Mouse (Mus musculus): ENCODE measurements around the gene Gapdhs. TPM values are rescaled to one million over a fixed set of nuclear protein-coding genes. Genes with fewer than 3 reads are reported as not detected.
A peak's percentile ranks its signal among the peaks of the same experiment; 100 is the strongest.

Gene Gapdhs
- polyA plus RNA-seq, 2 experiments: not detected

DNA sequence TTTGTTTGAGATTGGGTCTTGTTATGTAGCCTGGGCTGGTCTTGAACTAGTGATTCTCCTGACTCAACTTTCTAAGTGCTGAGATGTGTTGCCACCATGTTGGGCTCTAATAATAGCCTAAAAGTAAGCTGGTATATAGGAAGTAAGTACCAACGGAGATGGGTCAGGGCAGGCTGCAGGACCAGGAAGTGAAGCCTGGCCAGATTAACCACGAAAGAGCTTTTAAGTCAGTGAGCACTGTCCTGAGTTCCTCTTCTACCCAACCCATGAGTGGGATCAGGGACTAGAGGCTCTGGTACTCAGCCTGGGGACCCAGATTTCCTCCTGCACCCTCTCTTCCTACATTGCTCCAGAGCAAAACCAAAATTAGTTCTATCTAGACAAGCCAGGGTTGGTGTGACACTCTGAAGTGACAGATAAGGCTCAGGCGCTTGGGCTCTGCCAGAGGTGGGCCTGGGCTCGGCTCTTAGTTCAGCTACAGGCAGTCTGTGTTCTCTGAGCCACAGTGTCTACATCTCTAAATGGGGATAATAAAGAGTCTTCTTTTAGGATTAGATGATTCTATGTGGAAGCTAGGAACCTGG, 18.4 kb upstream of the Gapdhs start:
- Histone ChIP-seq H3K4me1 (replicated peaks; ENCODE audit: control insufficient read depth in 2 of 2, insufficient read depth in 2 of 2, low read length in 1 of 2) (peaks cover 0 to 7% of the 10 kb centered on the region in 2 experiments; a peak in 1 of 4 replicates), H3K36me3 (replicated peaks; ENCODE audit: control insufficient read depth, insufficient read depth, low read depth) (no peaks in the 10 kb centered on the region), H3K4me2 (ENCODE audit: low read depth) (no peak overlapping the region), H3K4me3 (ENCODE audit: insufficient read depth in 1 of 2, low read depth in 2 of 2, low read length in 2 of 2) (no peak overlapping the region), H3K27me3 (ENCODE audit: control insufficient read depth, insufficient read depth, low read length) (no peaks in the 10 kb centered on the region), H3K9ac (replicated peaks) (no peak overlapping the region), H3K9me3 (ENCODE audit: control insufficient read depth, low read length) (no peaks in the 10 kb centered on the region), H3K27ac (no peak overlapping the region)
- no peak for TF ChIP-seq CTCF (IDR thresholded peaks at IDR 0.05; ENCODE audit: low read depth)
- no peak for TF ChIP-seq EP300 (IDR thresholded peaks at IDR 0.05; ENCODE audit: low read depth)
- WGBS (ENCODE audit: insufficient replicate concordance): 8% methylated on average over 4 of the region's 4 CpGs
- DNase-seq (ENCODE audit: low read depth in 3 of 3, low spot score in 3 of 3): peak in 1 of 3 experiments; percentile 6
- ATAC-seq (ENCODE audit: insufficient read depth): peak; percentile 37; the same call in 1 of the 2 replicates

DNA sequence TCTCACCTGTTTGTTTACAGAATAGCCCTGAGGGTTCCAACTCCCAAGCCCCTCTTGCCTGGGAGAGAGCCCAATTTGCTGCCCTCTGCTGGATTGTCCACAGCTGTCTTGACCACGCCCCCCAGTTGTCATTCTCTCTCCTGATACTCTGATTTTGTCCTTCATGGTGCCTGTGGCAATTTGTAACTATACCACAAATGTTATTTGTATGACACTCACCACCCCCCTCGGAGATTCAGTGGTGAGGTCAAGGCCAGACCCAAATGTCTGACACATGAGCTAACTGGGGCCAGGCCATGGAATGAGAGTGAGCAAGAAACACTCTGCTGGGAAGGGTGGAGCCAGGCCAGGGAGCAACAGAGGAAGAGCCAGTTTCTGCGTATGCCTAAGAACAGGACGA, 15.4 kb upstream of the Gapdhs start:
- no peak overlapping the region for H3K4me3 ChIP-seq (ENCODE audit: insufficient read depth in 1 of 2, low read depth in 2 of 2, low read length in 2 of 2)
- 20% methylated on average over 4 of the region's 4 CpGs for WGBS (ENCODE audit: insufficient replicate concordance)
- no peak overlapping the region for H3K9ac ChIP-seq (replicated peaks)

DNA sequence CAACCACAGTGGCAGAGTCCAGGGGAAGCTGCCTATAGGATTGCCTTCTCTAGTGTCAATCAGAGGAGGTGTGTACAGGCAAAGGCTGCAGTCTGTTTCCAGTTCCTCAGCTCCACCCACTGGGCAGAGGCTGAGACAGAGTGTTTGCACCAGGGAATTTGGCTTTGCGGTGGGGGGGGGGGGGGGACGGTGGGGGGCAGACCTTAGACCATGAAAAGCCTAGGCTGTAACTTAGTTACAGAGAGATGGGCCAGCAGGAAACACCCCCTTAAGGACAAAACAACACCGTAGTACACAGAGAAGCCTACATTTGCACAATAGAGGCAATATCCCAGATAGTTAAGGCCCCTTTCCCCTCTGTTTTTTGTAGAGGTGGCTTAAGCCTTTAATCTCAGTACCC, 13.5 kb upstream of the Gapdhs start:
- Histone ChIP-seq H3K4me1 (replicated peaks; ENCODE audit: control insufficient read depth in 2 of 2, insufficient read depth in 2 of 2, low read length in 1 of 2) (peaks cover 0 to 7% of the 10 kb centered on the region in 2 experiments; a peak in 1 of 4 replicates), H3K4me3 (ENCODE audit: insufficient read depth in 1 of 2, low read depth in 2 of 2, low read length in 2 of 2) (no peak overlapping the region), H3K9me3 (ENCODE audit: control insufficient read depth, low read length) (no peaks in the 10 kb centered on the region), H3K27me3 (ENCODE audit: control insufficient read depth, insufficient read depth, low read length) (no peaks in the 10 kb centered on the region), H3K9ac (replicated peaks) (no peak overlapping the region), H3K4me2 (ENCODE audit: low read depth) (no peak overlapping the region), H3K36me3 (replicated peaks; ENCODE audit: control insufficient read depth, insufficient read depth, low read depth) (no peaks in the 10 kb centered on the region), H3K27ac (no peak overlapping the region)
- no peak for ATAC-seq (ENCODE audit: insufficient read depth)
- no peak for DNase-seq (ENCODE audit: low read depth in 3 of 3, low spot score in 3 of 3)
- TF ChIP-seq EP300 (IDR thresholded peaks at IDR 0.05; ENCODE audit: low read depth) (no peak), CTCF (IDR thresholded peaks at IDR 0.05; ENCODE audit: low read depth) (no peak)
- WGBS (ENCODE audit: insufficient replicate concordance): 54% methylated on average over 3 of the region's 3 CpGs

More for the DNA sequence above, 15.4 kb upstream of the Gapdhs start:
- Histone ChIP-seq H3K27ac (no peak overlapping the region), H3K36me3 (replicated peaks; ENCODE audit: control insufficient read depth, insufficient read depth, low read depth) (no peaks in the 10 kb centered on the region), H3K4me1 (replicated peaks; ENCODE audit: control insufficient read depth in 2 of 2, insufficient read depth in 2 of 2, low read length in 1 of 2) (peaks cover 0 to 7% of the 10 kb centered on the region in 2 experiments; a peak in 1 of 4 replicates), H3K27me3 (ENCODE audit: control insufficient read depth, insufficient read depth, low read length) (no peaks in the 10 kb centered on the region), H3K9me3 (ENCODE audit: control insufficient read depth, low read length) (no peaks in the 10 kb centered on the region), H3K4me2 (ENCODE audit: low read depth) (no peak overlapping the region)
- ATAC-seq (ENCODE audit: insufficient read depth) (no peak), DNase-seq (ENCODE audit: low read depth in 3 of 3, low spot score in 3 of 3) (no peak)
- TF ChIP-seq EP300 (IDR thresholded peaks at IDR 0.05; ENCODE audit: low read depth) (no peak), CTCF (IDR thresholded peaks at IDR 0.05; ENCODE audit: low read depth) (peak; percentile 54)

DNA sequence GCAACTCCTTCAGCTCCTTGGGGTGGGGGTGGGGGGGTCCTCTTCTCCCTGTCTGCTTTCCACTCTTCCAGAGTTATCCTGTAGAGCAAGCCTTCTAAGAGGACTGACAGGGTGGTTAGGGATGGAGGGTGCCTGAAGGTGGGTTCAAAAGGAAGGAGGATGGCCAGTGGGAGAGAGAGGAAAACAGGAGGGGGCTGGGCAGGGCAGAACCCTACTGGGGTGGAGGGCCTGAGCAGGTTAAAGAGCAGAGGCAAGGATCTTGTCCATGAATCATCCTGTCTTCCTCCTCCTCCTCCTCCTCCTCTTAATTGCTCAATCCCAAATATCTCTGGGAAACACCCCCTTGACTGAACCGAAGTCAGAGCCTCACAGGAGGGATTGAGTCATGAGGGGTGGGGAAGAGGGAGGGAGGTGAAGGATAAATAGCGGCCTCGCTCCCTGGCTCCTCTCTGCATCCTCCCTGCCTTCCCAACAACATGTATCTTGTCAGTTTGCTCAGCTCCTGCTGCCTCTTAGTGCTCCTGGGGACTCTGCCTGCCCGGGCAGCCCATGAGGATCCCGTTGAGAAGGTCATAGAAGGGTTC, 7.7 kb upstream of the Gapdhs start, which contains the start of gene Sbsn:
Gene Sbsn, plus strand, starts transcription at position 386 of the 584 bp plus-strand sequence.
- Histone ChIP-seq H3K27me3 (ENCODE audit: control insufficient read depth, insufficient read depth, low read length) (no peaks in the 10 kb centered on the region), H3K4me3 (ENCODE audit: insufficient read depth in 1 of 2, low read depth in 2 of 2, low read length in 2 of 2) (no peak within 1 kb of the TSS), H3K4me1 (replicated peaks; ENCODE audit: control insufficient read depth in 2 of 2, insufficient read depth in 2 of 2, low read length in 1 of 2) (no peaks in the 10 kb centered on the region), H3K9me3 (ENCODE audit: control insufficient read depth, low read length) (no peaks in the 10 kb centered on the region), H3K27ac (no peak within 1 kb of the TSS), H3K36me3 (replicated peaks; ENCODE audit: control insufficient read depth, insufficient read depth, low read depth) (no peaks in the 10 kb centered on the region), H3K9ac (replicated peaks) (no peak within 1 kb of the TSS), H3K4me2 (ENCODE audit: low read depth) (no peak within 1 kb of the TSS)
- WGBS (ENCODE audit: insufficient replicate concordance): 61% methylated on average over 4 of the region's 5 CpGs
- TF ChIP-seq CTCF (IDR thresholded peaks at IDR 0.05; ENCODE audit: low read depth) (no peak), EP300 (IDR thresholded peaks at IDR 0.05; ENCODE audit: low read depth) (no peak)
- DNase-seq (ENCODE audit: low read depth in 3 of 3, low spot score in 3 of 3): no peak
- ATAC-seq (ENCODE audit: insufficient read depth): no peak

DNA sequence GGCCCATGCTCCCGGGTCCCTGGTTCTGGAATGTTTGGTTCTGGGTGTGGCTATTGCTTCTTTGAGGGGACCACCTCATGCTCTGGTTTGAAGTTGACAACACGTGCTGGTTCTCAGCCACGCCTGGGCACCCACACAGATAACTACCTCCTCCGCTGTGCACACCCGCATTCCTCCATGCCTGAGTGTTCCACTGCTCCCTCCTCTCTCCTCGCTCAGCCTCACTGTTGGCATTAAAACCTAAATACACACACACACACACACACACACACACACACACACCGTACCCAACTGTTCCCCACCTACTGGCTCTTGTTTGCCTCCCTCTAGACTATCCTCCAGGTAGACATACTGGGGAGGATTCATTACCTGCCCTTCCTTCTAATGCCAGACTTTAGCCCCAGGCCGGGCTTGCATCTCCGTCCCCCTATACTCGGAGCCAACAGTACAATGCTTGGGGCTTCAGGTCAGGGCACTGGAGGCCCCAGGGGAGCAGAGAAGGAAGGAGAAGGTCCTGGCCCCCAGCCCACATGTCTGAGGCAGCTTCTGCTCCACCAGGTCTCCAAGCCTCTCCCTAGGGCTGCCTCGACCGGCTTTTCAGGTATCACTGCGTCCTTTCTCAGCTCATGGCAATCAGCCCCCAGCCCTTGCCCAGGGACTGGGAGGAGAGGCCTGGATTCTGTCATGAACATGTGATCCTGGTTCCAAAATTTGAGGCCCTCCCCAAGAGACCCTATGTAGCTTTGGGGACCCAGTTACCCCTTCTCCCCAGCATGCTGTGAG, 6.5 kb upstream of the Gapdhs start:
- Histone ChIP-seq H3K36me3 (replicated peaks; ENCODE audit: control insufficient read depth, insufficient read depth, low read depth) (no peaks in the 10 kb centered on the region), H3K27me3 (ENCODE audit: control insufficient read depth, insufficient read depth, low read length) (no peaks in the 10 kb centered on the region), H3K4me1 (replicated peaks; ENCODE audit: control insufficient read depth in 2 of 2, insufficient read depth in 2 of 2, low read length in 1 of 2) (no peaks in the 10 kb centered on the region), H3K9me3 (ENCODE audit: control insufficient read depth, low read length) (no peaks in the 10 kb centered on the region), H3K4me3 (ENCODE audit: insufficient read depth in 1 of 2, low read depth in 2 of 2, low read length in 2 of 2) (no peak overlapping the region), H3K9ac (replicated peaks) (no peak overlapping the region), H3K27ac (no peak overlapping the region), H3K4me2 (ENCODE audit: low read depth) (no peak overlapping the region)
- DNase-seq (ENCODE audit: low read depth in 3 of 3, low spot score in 3 of 3) (no peak), ATAC-seq (ENCODE audit: insufficient read depth) (no peak)
- TF ChIP-seq CTCF (IDR thresholded peaks at IDR 0.05; ENCODE audit: low read depth) (no peak), EP300 (IDR thresholded peaks at IDR 0.05; ENCODE audit: low read depth) (no peak)
- 66% methylated on average over 13 of the region's 13 CpGs for whole genome bisulfite sequencing (ENCODE audit: insufficient replicate concordance)
